Mouse (Mus musculus) embryonic facial prominence, embryonic 13.5 days (tissue): Measurements from ENCODE around the gene 4930535I16Rik. TPM values are rescaled to one million over a fixed set of nuclear protein-coding genes. Genes with fewer than 3 reads are reported as not detected.

Experiments
- ATAC-seq: fragments of 200-750 bp; cut with Nextera tagmentation; 2 replicates; pipeline ENCODE4 v1.8.0; 2017; ENCODE audit warnings: low read depth; ENCODE audit not compliant: insufficient number of reproducible peaks, insufficient read depth, low FRiP score, low TSS enrichment
- H3K27ac ChIP-seq: fragments of 300-500 bp; sonication (generic); 2 replicates; pipeline ENCODE4 v1.5.1; 2015; ENCODE audit warnings: moderate library complexity, mild to moderate bottlenecking, inconsistent platforms
- H3K27me3 ChIP-seq: fragments of 300-500 bp; sonication (generic); 2 replicates; pipeline ENCODE4 v1.6.1; 2015; ENCODE audit warnings: mild to moderate bottlenecking, inconsistent platforms
- H3K36me3 ChIP-seq: fragments of 300-500 bp; sonication (generic); 2 replicates; pipeline ENCODE4 v1.6.1; 2015; ENCODE audit warnings: mild to moderate bottlenecking, inconsistent platforms
- H3K4me1 ChIP-seq: fragments of 300-500 bp; sonication (generic); 2 replicates; pipeline ENCODE4 v1.6.1; 2015; ENCODE audit warnings: inconsistent platforms
- H3K4me2 ChIP-seq: fragments of 300-500 bp; sonication (generic); 2 replicates; pipeline ENCODE4 v1.6.1; 2015; ENCODE audit warnings: moderate library complexity, mild to moderate bottlenecking, inconsistent platforms
- H3K4me3 ChIP-seq: fragments of 300-500 bp; sonication (generic); 2 replicates; pipeline ENCODE4 v1.5.1; 2015; ENCODE audit warnings: mild to moderate bottlenecking, inconsistent platforms
- H3K9ac ChIP-seq: fragments of 300-500 bp; sonication (generic); 2 replicates; pipeline ENCODE4 v1.6.1; 2015; ENCODE audit warnings: mild to moderate bottlenecking, inconsistent platforms
- H3K9me3 ChIP-seq: fragments of 300-500 bp; sonication (generic); 2 replicates; pipeline ENCODE4 v1.6.1; 2016; ENCODE audit warnings: inconsistent platforms
- whole genome bisulfite sequencing: fragments of 180-500 bp; shearing (Covaris S2); methylation state at CpG from one replicate; pipeline ENCODE4 v1.1.7; 2015; ENCODE audit warnings: mixed read lengths; 5-methylcytosine and 5-hydroxymethylcytosine counted together
- polyA plus RNA-seq: library from polyadenylated mRNA; unstranded; fragments of >200 nt; fragmentation: Nextera tagmentation; extraction: Ambion mirVana; gene quantifications from 2 replicates; pipeline ENCODE4 v1.2.1, GENCODE M21; 2015

4930535I16Rik gene
- polyA plus RNA-seq, 1 experiment from 2014 or later = not detected

DNA sequence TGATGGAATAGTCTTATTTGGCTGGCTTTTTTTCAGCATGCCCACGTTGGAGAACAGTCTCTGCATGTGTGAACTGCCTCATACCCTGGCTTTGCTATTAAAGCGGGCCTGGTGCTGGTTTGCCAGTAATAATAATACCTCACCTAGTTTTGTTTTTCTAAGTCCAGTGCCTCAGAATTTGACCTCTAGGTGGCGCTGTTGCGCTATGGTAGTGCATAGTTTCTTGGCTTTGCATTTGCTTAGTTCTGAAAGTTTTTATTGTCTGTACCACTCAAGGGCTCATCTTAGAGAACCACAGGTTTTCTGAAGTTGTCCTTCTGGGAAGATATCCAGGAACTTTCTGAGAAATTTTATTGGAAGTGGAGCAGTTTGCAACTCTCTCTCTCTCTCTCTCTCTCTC is 22.0 kb upstream of the 4930535I16Rik start:
- no peak overlapping the region for H3K9ac ChIP-seq
- H3K36me3 ChIP-seq = peaks cover 25% of the 10 kb centered on the region
- WGBS = 6% methylated on average over 4 of the region's 4 CpGs
- no peak overlapping the region for H3K27ac ChIP-seq
- no peak overlapping the region for H3K4me3 ChIP-seq
- no peak for ATAC-seq
- no peaks in the 10 kb centered on the region for H3K9me3 ChIP-seq
- no peaks in the 10 kb centered on the region for H3K27me3 ChIP-seq
- H3K4me1 ChIP-seq = no peaks in the 10 kb centered on the region
- H3K4me2 ChIP-seq = no peak overlapping the region

DNA sequence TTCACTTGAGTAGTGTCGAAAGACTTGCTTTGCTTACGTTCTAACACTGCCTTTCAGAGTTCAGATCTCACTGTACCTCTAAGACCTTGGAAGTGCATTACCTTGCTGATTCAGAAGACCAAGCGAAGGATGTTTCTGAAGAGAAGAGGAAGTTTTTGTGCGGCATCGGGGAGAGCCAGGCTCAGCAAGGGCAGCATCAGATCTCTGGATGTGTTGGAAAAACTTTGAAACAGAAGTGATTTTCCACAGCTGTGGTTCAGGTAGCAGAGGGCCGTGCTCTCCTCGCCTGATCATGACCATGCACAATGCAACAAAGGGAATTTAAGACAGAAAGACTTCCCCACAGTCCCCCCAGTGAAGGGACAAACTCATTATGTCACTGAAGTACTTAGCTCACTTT is 18.2 kb upstream of the 4930535I16Rik start:
- Histone ChIP-seq H3K36me3 (peaks cover 54% of the 10 kb centered on the region), H3K9ac (no peak overlapping the region), H3K4me3 (no peak overlapping the region), H3K27ac (no peak overlapping the region), H3K4me2 (no peak overlapping the region), H3K27me3 (no peaks in the 10 kb centered on the region), H3K4me1 (no peaks in the 10 kb centered on the region), H3K9me3 (no peaks in the 10 kb centered on the region)
- WGBS = 91% methylated on average over 7 of the region's 7 CpGs
- ATAC-seq = no peak

DNA sequence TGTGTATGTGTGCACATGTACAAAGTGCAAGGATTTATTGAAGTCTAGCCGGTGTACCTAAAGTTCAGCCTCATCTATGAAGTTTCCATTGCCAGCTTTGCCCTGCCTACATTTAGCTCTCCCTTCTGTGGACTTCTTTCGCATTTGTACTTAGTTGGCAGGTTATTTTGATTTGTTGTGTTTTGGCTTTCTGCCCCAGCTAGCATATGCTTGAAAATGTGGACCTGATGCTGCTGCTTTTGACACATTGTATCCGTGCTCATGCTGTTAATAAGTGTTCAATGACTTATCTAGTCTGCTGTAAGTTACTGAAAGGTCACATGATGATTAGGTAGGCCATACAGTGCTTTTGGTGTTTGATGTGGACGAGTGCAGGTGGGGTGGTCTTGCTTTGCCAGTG is 16.5 kb upstream of the 4930535I16Rik start:
- no peak overlapping the region for H3K4me3 ChIP-seq
- H3K27ac ChIP-seq = no peak overlapping the region
- H3K9ac ChIP-seq = no peak overlapping the region
- H3K4me1 ChIP-seq = no peaks in the 10 kb centered on the region
- peaks cover 71% of the 10 kb centered on the region for H3K36me3 ChIP-seq
- 89% methylated on average over 4 of the region's 4 CpGs for WGBS
- no peak overlapping the region for H3K4me2 ChIP-seq
- no peaks in the 10 kb centered on the region for H3K27me3 ChIP-seq
- no peak for ATAC-seq
- no peaks in the 10 kb centered on the region for H3K9me3 ChIP-seq

DNA sequence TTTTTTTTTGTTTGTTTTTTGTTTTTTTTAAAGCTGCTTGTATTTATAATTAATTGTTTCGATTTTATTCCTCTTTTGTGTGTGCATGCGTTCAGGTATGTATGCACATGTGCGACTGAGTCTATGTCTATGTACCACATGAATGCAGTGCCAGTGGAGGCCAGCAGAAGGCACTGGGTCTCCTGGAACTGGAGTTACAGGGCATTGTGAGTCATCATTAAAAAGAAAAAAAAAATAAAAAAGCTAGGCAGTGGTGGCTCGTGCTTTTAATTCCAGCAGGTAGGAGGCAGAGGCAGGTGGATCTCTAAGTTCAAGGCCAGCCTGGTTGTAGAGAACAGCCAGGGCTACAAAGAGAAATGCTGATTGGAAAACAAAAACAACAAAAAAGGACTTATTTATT is 12.2 kb upstream of the 4930535I16Rik start:
- no peak overlapping the region for H3K27ac ChIP-seq
- WGBS = 95% methylated on average over 4 of the region's 4 CpGs
- no peak overlapping the region for H3K4me3 ChIP-seq
- H3K4me1 ChIP-seq = no peaks in the 10 kb centered on the region
- no peak for ATAC-seq
- H3K9ac ChIP-seq = no peak overlapping the region
- no peaks in the 10 kb centered on the region for H3K9me3 ChIP-seq
- peaks cover 82% of the 10 kb centered on the region for H3K36me3 ChIP-seq
- H3K27me3 ChIP-seq = no peaks in the 10 kb centered on the region
- H3K4me2 ChIP-seq = no peak overlapping the region

DNA sequence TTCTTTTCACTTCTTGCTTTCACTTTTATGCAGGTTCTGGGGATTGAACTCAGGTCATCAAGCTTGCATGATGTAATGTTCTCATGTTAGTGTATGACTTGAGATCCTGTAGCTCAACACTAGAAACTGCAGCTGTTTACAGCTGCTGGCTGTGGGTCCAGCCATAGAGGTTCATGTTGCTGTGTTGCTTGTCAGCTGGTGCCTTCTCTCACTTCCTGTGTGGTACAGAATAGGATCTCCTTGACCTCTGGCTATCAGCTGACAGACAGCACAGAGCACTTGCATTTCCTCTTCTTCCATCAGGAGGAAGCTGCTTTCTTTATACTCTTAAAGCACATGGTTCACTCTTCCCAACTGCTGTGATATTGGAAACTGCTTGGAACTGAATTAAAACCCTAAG is 10.1 kb upstream of the 4930535I16Rik start:
- no peaks in the 10 kb centered on the region for H3K9me3 ChIP-seq
- no peaks in the 10 kb centered on the region for H3K4me1 ChIP-seq
- H3K27me3 ChIP-seq = no peaks in the 10 kb centered on the region
- H3K4me2 ChIP-seq = no peak overlapping the region
- no peak overlapping the region for H3K4me3 ChIP-seq
- peaks cover 83% of the 10 kb centered on the region for H3K36me3 ChIP-seq
- H3K9ac ChIP-seq = no peak overlapping the region
- no peak for ATAC-seq
- H3K27ac ChIP-seq = no peak overlapping the region

DNA sequence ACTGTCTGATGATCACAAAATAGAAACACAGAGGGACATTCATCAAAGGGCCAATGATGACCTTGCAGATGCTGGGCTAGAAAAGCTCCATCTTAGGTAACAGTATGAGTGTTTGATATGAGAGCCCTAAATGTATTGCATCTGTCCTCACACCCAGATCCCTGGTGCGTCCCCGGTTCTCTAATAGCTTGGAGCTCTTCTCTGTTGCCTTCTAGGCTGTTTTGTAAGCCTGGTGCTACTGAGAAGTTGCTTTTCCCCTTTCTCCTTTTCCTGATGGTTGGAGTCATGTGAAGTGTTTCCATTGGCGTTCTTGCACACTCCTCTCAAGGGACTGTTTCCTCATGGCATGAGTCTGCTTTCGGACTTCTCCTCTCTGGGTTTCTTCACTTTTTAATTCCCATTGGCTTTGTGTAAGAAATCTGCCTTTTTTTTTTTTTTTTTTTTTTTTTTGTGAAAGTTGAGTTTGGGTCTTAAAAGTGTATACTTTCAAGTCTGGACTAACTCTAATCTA is 3.3 kb upstream of the 4930535I16Rik start:
- Histone ChIP-seq H3K4me1 (peaks cover 13% of the 10 kb centered on the region), H3K27ac (no peak overlapping the region), H3K9me3 (no peaks in the 10 kb centered on the region), H3K4me3 (no peak overlapping the region), H3K4me2 (no peak overlapping the region), H3K9ac (no peak overlapping the region), H3K27me3 (no peaks in the 10 kb centered on the region), H3K36me3 (peaks cover 51% of the 10 kb centered on the region)
- no peak for ATAC-seq
- 89% methylated on average over 4 of the region's 4 CpGs for WGBS

DNA sequence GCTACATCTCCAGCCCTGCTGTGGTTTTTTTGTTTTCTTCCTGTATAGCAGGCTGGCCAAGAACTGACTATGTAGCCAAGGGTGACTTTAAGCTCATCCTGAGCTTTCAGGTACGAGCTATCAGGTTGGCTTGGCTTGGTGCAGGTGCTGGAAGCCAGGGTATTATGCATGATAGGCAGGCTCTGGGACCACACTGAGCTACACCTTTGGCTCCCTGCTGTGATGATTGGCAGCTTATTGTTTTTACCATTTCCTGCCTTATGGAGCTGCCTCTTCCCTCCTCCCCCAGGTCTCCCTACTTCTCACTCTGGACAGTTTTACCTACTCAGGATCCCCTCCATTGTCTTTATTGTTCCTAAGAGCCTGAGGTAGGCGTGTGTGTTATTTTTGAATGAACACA is 1.0 kb upstream of the 4930535I16Rik start:
- peak overlapping the region; percentile 99 for H3K4me3 ChIP-seq
- H3K27ac ChIP-seq = no peak overlapping the region
- peak overlapping the region; percentile 98 for H3K9ac ChIP-seq
- peaks cover 17% of the 10 kb centered on the region for H3K4me1 ChIP-seq
- H3K9me3 ChIP-seq = no peaks in the 10 kb centered on the region
- H3K4me2 ChIP-seq = peak overlapping the region; percentile 85
- H3K36me3 ChIP-seq = peaks cover 32% of the 10 kb centered on the region
- 66% methylated on average over 2 of the region's 2 CpGs for WGBS
- H3K27me3 ChIP-seq = no peaks in the 10 kb centered on the region
- no peak for ATAC-seq

DNA sequence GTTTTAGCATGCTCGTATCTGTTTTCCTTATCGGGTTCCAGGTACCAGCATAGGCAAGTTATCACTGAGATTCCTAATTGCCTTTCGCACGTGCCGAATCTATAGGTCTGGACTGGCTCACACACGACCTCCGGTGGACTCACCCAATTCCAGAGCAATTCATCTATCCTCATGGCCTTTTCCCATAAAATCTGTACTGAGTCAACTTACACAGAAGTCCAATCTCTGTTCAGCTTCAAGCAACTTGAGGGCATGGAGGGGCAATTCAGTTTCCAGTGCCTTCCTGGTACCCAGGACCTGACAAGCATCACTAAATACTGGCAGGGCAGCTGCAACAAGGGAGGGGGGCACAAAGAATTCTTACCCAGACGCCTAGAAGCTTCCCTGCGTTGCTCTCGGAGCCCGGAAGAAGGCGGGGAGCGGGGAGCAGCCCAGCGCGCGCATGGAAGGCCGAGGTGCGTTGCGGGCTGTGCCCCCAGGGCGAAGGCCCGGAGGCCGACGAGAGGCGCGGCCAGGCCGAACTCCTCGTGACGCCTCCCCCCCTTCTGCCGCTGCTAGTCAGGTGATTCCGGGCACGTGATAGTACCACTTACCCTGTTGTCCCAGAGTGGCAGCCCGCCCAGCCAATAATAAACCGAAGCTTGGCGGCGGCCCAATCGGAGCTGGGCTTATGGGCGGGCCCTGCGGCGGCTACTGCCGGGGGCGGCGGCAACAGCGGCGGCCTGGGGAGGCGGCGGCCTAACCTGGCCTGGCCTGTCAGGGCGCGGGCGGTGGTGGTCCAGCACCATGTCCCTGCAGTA is 874 bp downstream of the 4930535I16Rik start, which contains the start of gene Rragc:
Gene Rragc (plus strand): TSS at position 699 of the 800 bp plus-strand sequence.
- Histone ChIP-seq H3K4me2 (peak within 1 kb of the TSS; percentile 85), H3K27me3 (no peaks in the 10 kb centered on the region), H3K4me1 (peaks cover 17% of the 10 kb centered on the region), H3K27ac (peak within 1 kb of the TSS; percentile 85), H3K4me3 (peak within 1 kb of the TSS; percentile 99), H3K9me3 (no peaks in the 10 kb centered on the region), H3K9ac (peak within 1 kb of the TSS; percentile 98), H3K36me3 (peaks cover 32% of the 10 kb centered on the region)
- WGBS = under 1% methylated on average over 46 of the region's 49 CpGs
- ATAC-seq = peak; percentile 99

DNA sequence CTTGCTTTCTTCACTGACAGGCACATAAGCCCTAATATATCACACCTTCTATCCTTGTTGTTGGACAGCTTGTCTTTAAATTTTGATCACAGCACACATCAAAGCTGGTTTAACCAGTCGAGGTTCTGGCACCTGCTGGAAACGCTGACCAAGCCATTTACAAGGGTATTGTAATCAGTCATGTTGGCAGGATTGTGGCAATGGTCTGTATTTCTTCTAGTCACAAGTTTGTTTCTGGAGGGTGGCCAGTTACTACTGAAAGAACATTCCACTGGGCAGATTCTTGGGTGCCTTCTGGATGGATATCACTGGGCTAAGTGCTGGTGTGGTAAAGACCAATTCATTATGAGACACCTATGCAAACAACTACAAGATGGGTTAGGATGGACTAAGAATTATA is 5.4 kb downstream of the 4930535I16Rik start:
- Histone ChIP-seq H3K27me3 (no peaks in the 10 kb centered on the region), H3K4me1 (peaks cover 8% of the 10 kb centered on the region), H3K36me3 (peaks cover 38% of the 10 kb centered on the region), H3K4me2 (no peak overlapping the region), H3K9ac (no peak overlapping the region), H3K9me3 (no peaks in the 10 kb centered on the region), H3K4me3 (no peak overlapping the region), H3K27ac (no peak overlapping the region)
- ATAC-seq = no peak
- 80% methylated on average over 2 of the region's 2 CpGs for WGBS

DNA sequence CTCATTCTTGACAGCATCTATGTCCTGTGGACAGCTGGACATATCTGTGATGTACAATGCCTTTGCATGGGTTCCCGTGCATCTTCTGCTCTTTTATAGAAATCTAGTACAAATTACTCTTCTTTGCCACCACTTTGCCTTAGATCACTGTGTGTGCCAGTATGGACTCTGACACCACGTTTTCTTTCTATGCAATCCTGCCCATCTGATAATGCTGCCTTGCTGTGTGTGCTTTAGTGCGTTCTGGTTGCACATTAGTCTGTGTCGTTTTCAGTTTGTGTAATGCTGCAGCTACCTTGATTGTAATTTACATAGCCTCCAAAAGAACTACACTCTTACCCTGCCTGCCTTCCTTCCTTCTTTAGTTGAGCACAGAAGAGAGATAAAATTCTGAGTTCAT is 6.3 kb downstream of the 4930535I16Rik start:
- no peak overlapping the region for H3K4me3 ChIP-seq
- no peak overlapping the region for H3K4me2 ChIP-seq
- H3K27me3 ChIP-seq = no peaks in the 10 kb centered on the region
- no peaks in the 10 kb centered on the region for H3K9me3 ChIP-seq
- peaks cover 38% of the 10 kb centered on the region for H3K36me3 ChIP-seq
- no peak overlapping the region for H3K27ac ChIP-seq
- no peak for ATAC-seq
- no peak overlapping the region for H3K9ac ChIP-seq
- peaks cover 12% of the 10 kb centered on the region for H3K4me1 ChIP-seq
- 94% methylated on average over 4 of the region's 4 CpGs for WGBS

DNA sequence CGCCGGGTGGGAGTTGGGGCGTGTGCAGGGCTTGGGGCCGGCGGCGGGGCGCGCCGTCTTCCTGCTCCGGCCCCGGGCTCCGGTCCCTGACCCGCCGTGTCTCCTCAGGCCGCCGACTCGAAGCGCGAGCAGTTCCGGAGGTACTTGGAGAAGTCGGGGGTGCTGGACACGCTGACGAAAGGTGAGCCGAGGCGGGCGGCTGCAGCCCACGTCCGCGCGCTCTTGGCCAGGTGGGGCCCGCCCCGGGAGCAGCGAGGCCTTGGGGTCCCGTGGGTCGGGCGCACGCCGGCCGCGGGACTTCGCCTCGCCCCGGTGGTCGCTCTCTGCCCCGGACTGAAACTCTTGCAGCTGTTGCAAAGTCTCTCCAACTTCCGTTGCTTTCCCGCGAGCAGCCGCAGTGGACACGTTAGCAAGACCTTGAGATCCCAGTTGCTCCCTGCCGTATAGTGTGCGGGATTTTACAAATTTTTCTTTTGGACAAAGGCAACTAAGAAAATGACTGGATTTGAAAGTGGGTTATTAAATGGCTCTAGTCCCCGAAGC is 12.6 kb downstream of the 4930535I16Rik start:
- H3K27ac ChIP-seq = peak overlapping the region; percentile 82
- H3K4me1 ChIP-seq = peaks cover 11% of the 10 kb centered on the region
- H3K4me2 ChIP-seq = peak overlapping the region; percentile 70
- ATAC-seq = peak; percentile 29; the same call in 1 of the 2 replicates
- H3K9ac ChIP-seq = peak overlapping the region; percentile 87
- peak overlapping the region; percentile 80 for H3K4me3 ChIP-seq
- H3K36me3 ChIP-seq = peaks cover 13% of the 10 kb centered on the region
- no peaks in the 10 kb centered on the region for H3K27me3 ChIP-seq
- H3K9me3 ChIP-seq = no peaks in the 10 kb centered on the region
- WGBS = under 1% methylated on average over 53 of the region's 53 CpGs
